Mouse (Mus musculus) heart, embryonic 14.5 days (tissue): Measurements from ENCODE around the gene Prf1. TPM values are rescaled to one million over a fixed set of nuclear protein-coding genes. Genes with fewer than 3 reads are reported as not detected.

Experiments used
- ATAC-seq: fragments of 200-750 bp; cut with Nextera tagmentation; 2 replicates; pipeline ENCODE4 v1.8.0; 2017; ENCODE audit warnings: low read depth, moderate TSS enrichment; ENCODE audit not compliant: insufficient number of reproducible peaks, insufficient read depth, low FRiP score
- H3K27ac ChIP-seq, 2 experiments: fragments of 200-500 bp in 1 of 2; fragments of 300-500 bp in 1 of 2; sonication (generic) in 1 of 2; replicated peaks in 1 of 2; 2 replicates each; pipeline ENCODE4 v1.5.1; 2012 to 2014; ENCODE audit warnings: low read depth in 2 of 2, low read length in 2 of 2, control low read depth in 1 of 2, mild to moderate bottlenecking in 1 of 2, mixed read lengths in 1 of 2; ENCODE audit not compliant: control insufficient read depth in 1 of 2, insufficient read depth in 1 of 2
- H3K27me3 ChIP-seq: fragments of 300-500 bp; sonication (generic); 2 replicates; pipeline ENCODE4 v1.6.1; 2014; ENCODE audit warnings: mild to moderate bottlenecking, low read length, control low read depth; ENCODE audit not compliant: control insufficient read depth, insufficient read depth
- H3K36me3 ChIP-seq: fragments of 300-500 bp; sonication (generic); 2 replicates; pipeline ENCODE4 v1.6.1; 2014; ENCODE audit warnings: mild to moderate bottlenecking, control low read depth, low read length, mixed read lengths; ENCODE audit not compliant: control insufficient read depth, insufficient read depth
- H3K4me1 ChIP-seq, 2 experiments: fragments of 200-500 bp in 1 of 2; fragments of 300-500 bp in 1 of 2; sonication (generic) in 1 of 2; 2 replicates each; pipeline ENCODE4 v1.6.1; 2012 to 2014; ENCODE audit warnings: low read length in 2 of 2, control low read depth in 1 of 2, mixed read lengths in 1 of 2; ENCODE audit not compliant: control insufficient read depth in 2 of 2, insufficient read depth in 2 of 2
- H3K4me2 ChIP-seq: fragments of 300-500 bp; sonication (generic); 2 replicates; pipeline ENCODE4 v1.6.1; 2014; ENCODE audit warnings: mild to moderate bottlenecking, low read length
- H3K4me3 ChIP-seq, 2 experiments: fragments of 200-500 bp in 1 of 2; fragments of 300-500 bp in 1 of 2; sonication (generic) in 1 of 2; 2 replicates each; pipeline ENCODE4 v1.5.1; 2012 to 2014; ENCODE audit warnings: low read length in 2 of 2, mild to moderate bottlenecking in 2 of 2, control low read depth in 1 of 2, low read depth in 1 of 2, moderate library complexity in 1 of 2; ENCODE audit not compliant: control insufficient read depth in 1 of 2, insufficient read depth in 1 of 2
- H3K9ac ChIP-seq: fragments of 300-500 bp; sonication (generic); 2 replicates; pipeline ENCODE4 v1.6.1; 2014; ENCODE audit warnings: mild to moderate bottlenecking, low read length
- H3K9me3 ChIP-seq: fragments of 300-500 bp; sonication (generic); 2 replicates; pipeline ENCODE4 v1.6.1; 2016; ENCODE audit warnings: low read length, control low read depth; ENCODE audit not compliant: control insufficient read depth
- WGBS: fragments of 180-500 bp; shearing (Covaris S2); extraction: QIAGEN DNeasy Blood & Tissue Kit; methylation state at CpG from one replicate; pipeline ENCODE4 v1.1.7; 2014; 5-methylcytosine and 5-hydroxymethylcytosine counted together
- polyA plus RNA-seq: library from polyadenylated mRNA; unstranded; fragments of >200 nt; fragmentation: Nextera tagmentation; extraction: Ambion mirVana; gene quantifications from 2 replicates; pipeline ENCODE4 v1.2.1, GENCODE M21; 2014

The Prf1 gene
- polyA plus RNA-seq, 1 experiment from 2014 or later = 0.11 TPM

DNA sequence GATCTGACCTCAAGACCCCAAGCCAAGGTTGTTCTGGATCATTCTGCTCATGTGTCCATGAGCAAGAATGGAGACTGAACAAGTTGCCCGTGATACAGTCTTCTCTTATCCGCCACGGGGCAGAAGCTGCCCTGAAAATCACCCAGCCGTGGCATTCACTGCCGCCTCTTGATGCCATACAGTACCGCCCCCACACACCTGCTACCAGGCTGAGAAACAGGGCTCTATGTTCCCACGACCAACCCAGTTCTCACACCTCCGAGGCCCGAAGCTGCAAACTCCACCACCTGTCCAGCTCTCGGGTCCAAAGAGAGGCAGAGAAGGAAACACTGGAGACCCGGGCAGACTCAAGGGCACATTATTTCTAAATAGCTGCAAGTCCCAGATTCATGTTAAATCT, 40.0 kb downstream of the Prf1 start:
- no peak overlapping the region for H3K4me3 ChIP-seq
- no peak overlapping the region for H3K27ac ChIP-seq
- 89% methylated on average over 11 of the region's 11 CpGs for WGBS
- H3K27me3 ChIP-seq = no peaks in the 10 kb centered on the region
- no peak overlapping the region for H3K4me2 ChIP-seq
- no peak overlapping the region for H3K9ac ChIP-seq
- no peak for ATAC-seq
- H3K4me1 ChIP-seq = no peaks in the 10 kb centered on the region
- peaks cover 79% of the 10 kb centered on the region for H3K36me3 ChIP-seq
- H3K9me3 ChIP-seq = no peaks in the 10 kb centered on the region

DNA sequence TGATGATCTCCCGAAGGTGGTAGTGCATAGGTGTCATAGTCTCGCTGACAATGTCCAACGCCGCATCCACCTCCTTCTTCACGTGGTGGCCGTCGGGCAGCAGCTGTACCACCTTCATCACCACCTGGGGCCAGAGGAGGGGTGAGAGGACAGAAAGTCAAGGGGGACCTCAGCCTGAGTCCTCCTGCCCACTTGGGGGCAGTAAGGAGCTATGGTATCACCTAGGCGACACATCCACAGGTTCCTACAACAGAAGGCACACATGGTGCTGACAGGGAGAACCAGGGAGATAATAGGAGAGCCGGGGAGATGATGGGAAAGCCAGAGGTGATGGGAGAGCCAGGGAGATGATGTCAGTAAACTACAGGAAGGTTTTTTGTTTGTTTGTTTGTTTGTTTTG, 41.6 kb downstream of the Prf1 start:
- no peak for ATAC-seq
- Histone ChIP-seq H3K4me3 (no peak overlapping the region), H3K36me3 (peaks cover 80% of the 10 kb centered on the region), H3K9ac (no peak overlapping the region), H3K4me1 (no peaks in the 10 kb centered on the region), H3K4me2 (no peak overlapping the region), H3K9me3 (0 out of 2 replicates have a peak, but pooled peaks cover 3% of the 10 kb centered on the region), H3K27me3 (no peaks in the 10 kb centered on the region), H3K27ac (no peak overlapping the region)
- WGBS = 82% methylated on average over 9 of the region's 9 CpGs

DNA sequence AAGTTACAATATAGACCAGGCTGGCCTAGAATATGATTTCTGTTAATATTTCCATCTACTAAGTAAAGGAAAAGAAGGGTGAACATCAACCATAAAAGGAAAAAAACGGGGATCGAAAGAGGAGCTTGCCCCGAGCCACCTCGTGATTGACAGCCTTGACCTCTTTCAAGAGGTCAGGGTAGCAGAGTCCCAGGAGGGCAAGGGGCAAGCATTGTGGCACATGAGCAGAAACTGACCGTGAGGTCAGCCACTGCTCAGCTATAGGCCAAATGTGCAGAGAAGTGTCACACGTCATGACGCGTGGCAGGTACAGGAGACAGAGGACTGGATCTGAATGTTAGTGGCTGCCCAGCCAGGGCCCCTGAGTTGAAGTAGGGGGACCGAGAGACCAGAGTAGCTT, 42.6 kb downstream of the Prf1 start:
- Histone ChIP-seq H3K9me3 (0 out of 2 replicates have a peak, but pooled peaks cover 3% of the 10 kb centered on the region), H3K27ac (no peak overlapping the region), H3K4me1 (peaks cover 6 to 7% of the 10 kb centered on the region in 2 experiments), H3K4me3 (no peak overlapping the region), H3K4me2 (no peak overlapping the region), H3K9ac (no peak overlapping the region), H3K27me3 (no peaks in the 10 kb centered on the region), H3K36me3 (peaks cover 73% of the 10 kb centered on the region)
- ATAC-seq = no peak
- 77% methylated on average over 9 of the region's 9 CpGs for WGBS

DNA sequence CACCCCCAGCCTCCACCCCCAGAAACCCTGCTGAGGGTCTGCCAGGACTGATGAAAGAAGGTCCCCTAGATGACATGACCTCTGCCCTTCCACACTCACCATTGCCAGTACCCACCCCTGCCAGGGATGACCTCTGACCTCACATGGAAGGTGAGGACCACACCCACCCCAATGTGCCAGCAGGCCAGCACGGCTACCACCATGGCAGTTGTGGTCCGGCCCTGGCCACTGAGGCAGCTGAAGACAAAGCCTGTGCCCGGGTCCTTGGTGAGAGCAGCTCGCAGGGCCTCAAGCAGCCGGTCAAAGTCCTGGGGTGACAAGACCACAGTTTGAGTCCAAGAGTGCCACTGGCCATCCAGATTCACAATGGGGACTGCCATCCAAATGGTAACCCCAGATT, 43.4 kb downstream of the Prf1 start:
- Histone ChIP-seq H3K4me3 (no peak overlapping the region), H3K4me2 (no peak overlapping the region), H3K4me1 (peaks cover 12 to 13% of the 10 kb centered on the region in 2 experiments), H3K36me3 (peaks cover 71% of the 10 kb centered on the region), H3K9ac (no peak overlapping the region), H3K27me3 (no peaks in the 10 kb centered on the region), H3K27ac (no peak overlapping the region), H3K9me3 (0 out of 2 replicates have a peak, but pooled peaks cover 3% of the 10 kb centered on the region)
- no peak for ATAC-seq
- 94% methylated on average over 5 of the region's 5 CpGs for WGBS

DNA sequence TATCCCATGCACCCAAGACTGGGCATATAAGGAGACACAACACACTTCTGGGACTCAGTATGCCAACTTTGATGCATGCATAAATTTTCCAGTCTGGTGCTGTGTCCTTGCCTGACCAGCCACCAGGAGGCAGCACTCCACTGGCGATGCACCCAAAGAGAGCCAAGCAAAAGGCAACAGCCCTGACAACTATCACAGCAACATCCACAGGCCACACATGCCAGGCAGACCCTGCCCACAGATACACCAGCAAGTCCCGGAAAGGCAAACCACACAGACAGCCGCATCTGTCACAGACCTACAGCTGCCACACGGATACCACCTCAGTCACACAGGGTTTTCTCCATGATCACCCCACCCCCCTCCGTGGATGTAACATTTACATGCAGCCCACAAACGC, 43.9 kb downstream of the Prf1 start:
- H3K4me2 ChIP-seq = no peak overlapping the region
- peaks cover 15 to 18% of the 10 kb centered on the region in 2 experiments for H3K4me1 ChIP-seq
- H3K9ac ChIP-seq = no peak overlapping the region
- H3K36me3 ChIP-seq = peaks cover 71% of the 10 kb centered on the region
- no peak for ATAC-seq
- WGBS = 68% methylated on average over 6 of the region's 6 CpGs
- H3K27ac ChIP-seq = no peak overlapping the region
- H3K9me3 ChIP-seq = 0 out of 2 replicates have a peak, but pooled peaks cover 3% of the 10 kb centered on the region
- no peaks in the 10 kb centered on the region for H3K27me3 ChIP-seq
- no peak overlapping the region for H3K4me3 ChIP-seq

DNA sequence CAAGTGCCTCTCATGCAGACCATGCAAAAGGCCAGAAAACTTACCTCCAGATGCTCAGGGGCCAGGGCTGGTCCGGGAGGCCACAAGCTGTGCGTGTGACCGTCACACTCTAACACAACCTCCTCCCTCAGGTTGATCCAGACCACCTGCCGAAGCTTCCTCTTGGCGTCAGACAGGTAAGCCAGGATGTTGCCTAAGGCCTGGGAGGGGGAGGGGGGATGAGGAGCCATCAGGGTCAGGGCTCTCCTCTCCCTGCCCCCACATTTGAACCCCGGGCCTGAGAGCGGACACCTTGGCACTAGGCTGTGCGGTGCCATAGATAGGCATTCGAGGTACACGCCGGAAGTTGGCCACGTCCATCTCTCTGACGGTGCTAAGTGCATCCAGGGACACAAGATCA, 45.1 kb downstream of the Prf1 start:
- Histone ChIP-seq H3K27me3 (no peaks in the 10 kb centered on the region), H3K27ac (no peak overlapping the region), H3K4me3 (no peak overlapping the region), H3K9me3 (0 out of 2 replicates have a peak, but pooled peaks cover 3% of the 10 kb centered on the region), H3K4me1 (peaks cover 15 to 26% of the 10 kb centered on the region in 2 experiments), H3K36me3 (peaks cover 70% of the 10 kb centered on the region), H3K9ac (no peak overlapping the region), H3K4me2 (no peak overlapping the region)
- WGBS = 90% methylated on average over 13 of the region's 13 CpGs
- ATAC-seq = no peak

DNA sequence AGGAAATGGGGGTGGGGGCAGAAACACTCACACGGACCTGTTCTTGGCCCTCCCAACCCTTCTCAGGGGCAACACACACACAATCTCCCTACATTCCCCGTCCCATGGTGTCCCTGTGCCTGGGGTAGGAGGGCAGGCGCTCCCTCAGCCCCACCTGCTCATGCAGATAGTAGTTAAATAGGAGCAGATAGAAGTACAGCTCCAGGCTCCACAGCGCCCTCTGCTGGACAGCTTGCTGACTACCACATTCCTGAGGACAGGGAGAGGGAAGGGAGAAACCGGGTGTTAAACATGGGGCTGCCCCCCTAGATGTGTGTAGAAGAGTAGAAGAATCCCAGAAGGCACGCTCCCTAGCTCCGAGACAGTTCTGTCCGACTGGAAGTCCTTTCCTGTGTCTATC, 46.3 kb downstream of the Prf1 start:
- H3K36me3 ChIP-seq = peaks cover 74% of the 10 kb centered on the region
- peaks cover 15 to 26% of the 10 kb centered on the region in 2 experiments for H3K4me1 ChIP-seq
- WGBS = 71% methylated on average over 8 of the region's 8 CpGs
- no peak overlapping the region for H3K4me3 ChIP-seq
- no peak overlapping the region for H3K27ac ChIP-seq
- no peak overlapping the region for H3K4me2 ChIP-seq
- H3K9me3 ChIP-seq = 0 out of 2 replicates have a peak, but pooled peaks cover 3% of the 10 kb centered on the region
- no peak overlapping the region for H3K9ac ChIP-seq
- ATAC-seq = no peak
- no peaks in the 10 kb centered on the region for H3K27me3 ChIP-seq

DNA sequence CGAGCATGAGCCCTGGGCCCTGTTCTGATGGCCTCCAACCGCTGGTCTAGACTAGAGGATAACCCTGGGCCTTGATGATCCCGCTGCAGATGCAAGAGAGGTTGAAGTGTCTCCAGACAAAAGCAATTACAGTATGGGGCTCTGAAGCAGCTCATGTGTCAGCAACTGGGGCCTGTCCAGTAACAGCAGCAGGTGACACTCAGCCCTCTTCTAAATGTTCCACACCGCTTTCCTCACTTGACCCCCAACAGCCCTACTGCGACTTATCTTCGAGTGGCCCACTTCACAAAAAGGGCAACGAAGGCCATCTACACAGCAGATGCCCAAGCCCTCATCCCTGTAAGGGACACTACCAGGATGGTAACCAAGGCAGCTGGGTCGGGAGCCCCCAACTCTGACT, 47.5 kb downstream of the Prf1 start:
- Histone ChIP-seq H3K27me3 (no peaks in the 10 kb centered on the region), H3K9ac (no peak overlapping the region), H3K9me3 (0 out of 2 replicates have a peak, but pooled peaks cover 3% of the 10 kb centered on the region), H3K4me2 (no peak overlapping the region), H3K4me1 (peaks cover 15 to 26% of the 10 kb centered on the region in 2 experiments), H3K36me3 (peaks cover 77% of the 10 kb centered on the region), H3K27ac (no peak overlapping the region), H3K4me3 (no peak overlapping the region)
- 36% methylated on average over 8 of the region's 8 CpGs for WGBS
- ATAC-seq = no peak
